Mouse (Mus musculus) granulocyte monocyte progenitor cell, adult 5-6 weeks (primary cell): ENCODE data around the gene Wdr5. TPM values are rescaled to one million over a fixed set of nuclear protein-coding genes. Genes with fewer than 3 reads are reported as not detected.
"Not testable (repeated sequence)": the region's sequence is repeated elsewhere in the genome, so short reads cannot be mapped to it uniquely, and the experiment has no call there.

Experiments
- ATAC-seq: replicated peaks from 2 replicates; pipeline ENCODE4 v1.8.0; 2016; ENCODE audit warnings: mild to moderate bottlenecking, moderate TSS enrichment, inconsistent platforms; ENCODE audit not compliant: poor library complexity, severe bottlenecking
- total RNA-seq, 2 experiments: library from RNA; stranded (forward) in 1 of 2; stranded (reverse) in 1 of 2; fragments of 200-712, 200-1000 nt in 1 of 2; fragments of >200 nt in 1 of 2; fragmentation: Nextera tagmentation in 1 of 2; gene quantifications; 2 replicates each; pipeline ENCODE4 v1.2.3; 2014 to 2017

The Wdr5 gene
- total RNA-seq, 2 experiments from 2014 or later, result 61.9 to 76.8 TPM

DNA sequence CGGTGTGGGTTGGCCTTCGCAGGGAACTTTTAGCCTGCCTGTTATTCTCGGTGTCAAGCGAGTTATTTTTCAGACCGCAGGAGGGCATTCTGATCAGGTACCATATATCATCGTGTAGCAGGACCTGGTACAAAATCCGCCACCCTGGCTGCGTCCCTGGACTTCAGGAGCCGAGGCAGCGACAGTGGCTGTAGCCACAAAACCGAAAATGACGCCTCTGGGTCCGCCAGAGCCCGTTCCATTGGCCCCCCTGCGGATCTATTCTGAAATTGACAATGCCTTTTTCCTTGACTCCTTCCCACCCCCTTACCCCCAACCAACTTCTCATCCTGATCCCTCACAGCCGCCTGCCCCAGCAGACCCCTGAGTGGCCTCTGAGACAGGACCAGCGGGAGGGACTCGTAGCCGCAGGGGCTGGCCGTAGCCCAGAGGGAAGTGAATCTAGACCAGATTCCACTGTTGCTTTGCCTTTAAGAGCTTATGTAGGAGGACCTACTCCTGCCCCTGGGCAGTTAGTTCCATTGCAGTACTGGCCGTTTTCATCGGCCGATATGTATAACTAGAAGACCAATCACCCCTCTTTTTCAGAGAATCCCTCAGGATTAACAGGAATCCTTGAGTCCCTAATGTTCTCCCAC is 18.4 kb upstream of the Wdr5 start:
- 0 out of 2 replicates have a peak, but pooled peaks have one; percentile 25 for ATAC-seq

DNA sequence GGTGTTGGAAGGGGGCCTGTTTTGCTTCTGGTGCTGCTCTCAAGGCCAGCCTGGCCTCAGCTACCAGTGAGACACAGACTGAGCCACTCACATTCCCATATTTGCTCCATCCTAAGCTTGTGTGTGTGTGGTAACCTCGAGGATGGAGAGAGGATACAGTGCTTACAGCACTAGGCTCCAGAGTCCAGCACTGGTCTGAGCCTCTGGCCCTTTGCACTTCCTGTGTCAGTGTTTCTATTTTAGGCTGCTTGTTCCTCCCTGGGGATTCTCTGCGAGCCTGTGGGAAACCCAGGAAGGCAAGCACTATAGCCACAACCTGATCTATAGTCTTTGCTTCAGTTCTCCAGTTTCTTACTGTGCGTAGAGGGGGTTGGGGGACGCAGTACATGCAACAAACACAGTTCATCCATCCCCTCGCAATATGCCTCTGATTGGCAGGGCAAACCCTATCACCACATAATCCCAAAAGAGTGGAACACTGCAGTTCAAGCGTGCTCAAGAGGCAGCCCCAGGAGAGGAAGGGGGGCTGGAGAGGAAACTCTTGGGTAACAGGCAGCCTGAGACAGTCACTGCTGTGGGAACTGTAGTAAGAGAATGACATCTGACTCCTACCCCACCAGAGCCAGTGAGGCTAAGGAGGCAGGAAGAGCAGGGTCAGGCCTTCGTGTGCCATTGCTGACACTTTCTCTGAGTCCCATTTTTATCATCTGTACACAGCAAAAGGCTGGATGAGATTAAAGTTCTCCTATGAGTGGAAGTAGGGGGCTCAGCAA is 10.7 kb upstream of the Wdr5 start:
- peak; percentile 98 for ATAC-seq

DNA sequence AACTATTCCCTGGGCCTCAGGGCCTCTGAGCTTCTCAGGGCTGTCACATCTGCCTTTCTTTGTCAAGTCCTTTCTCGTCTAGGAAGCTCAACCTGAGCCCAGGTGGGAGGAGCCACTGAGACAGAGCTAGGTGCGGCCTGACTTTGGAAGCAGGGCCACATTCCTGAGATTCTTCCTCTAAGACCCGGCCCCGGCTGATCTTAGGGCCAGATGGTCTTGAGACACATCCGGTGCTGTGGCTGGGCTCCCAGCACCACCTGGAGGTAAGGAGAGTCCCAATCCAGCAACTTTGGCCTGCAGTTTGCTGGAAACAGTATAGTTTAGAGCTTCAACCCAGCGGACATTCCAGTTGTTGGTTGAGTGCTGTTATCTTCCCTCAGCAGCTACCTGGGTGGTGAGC is 9.4 kb upstream of the Wdr5 start:
- ATAC-seq, result no peak

DNA sequence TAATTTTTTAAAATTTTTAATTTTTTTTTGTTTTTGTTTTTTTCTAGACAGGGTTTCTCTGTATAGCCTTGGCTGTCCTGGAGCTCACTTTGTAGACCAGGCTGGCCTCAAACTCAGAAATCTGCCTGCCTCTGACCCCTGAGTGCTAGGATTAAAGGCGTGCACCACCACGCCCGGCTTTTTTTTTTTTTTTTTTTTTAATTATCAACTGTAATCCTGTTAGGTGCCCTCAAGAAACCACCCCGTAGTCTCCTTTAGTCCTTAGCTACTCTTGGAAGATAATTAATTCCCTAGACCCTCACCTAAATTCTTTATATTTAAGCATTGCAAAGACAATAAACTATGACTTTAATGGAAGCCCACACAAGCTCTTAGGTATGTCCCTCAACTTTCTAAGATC is 8.3 kb upstream of the Wdr5 start:
- ATAC-seq, result not testable (repeated sequence)

DNA sequence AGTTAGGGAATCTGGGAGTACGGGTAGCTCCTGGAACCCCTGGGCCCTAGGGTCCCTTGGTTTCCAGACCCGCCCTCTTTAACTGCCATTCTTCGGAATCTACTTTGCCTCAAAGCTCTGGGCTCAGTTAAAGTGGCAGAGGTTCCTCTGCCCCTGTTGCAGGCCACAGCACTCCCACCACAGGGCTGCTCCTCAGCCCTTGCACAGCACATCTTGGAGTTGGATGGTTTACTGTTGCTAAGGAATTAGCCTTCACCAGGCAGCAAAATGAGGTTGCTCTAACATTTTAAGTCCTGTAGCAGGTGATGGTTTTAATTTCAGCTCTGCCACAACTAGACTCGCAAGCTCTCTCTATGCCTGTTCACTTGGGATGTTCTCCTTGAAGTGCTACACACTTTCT is 7.4 kb upstream of the Wdr5 start, which contains the start of gene Brd3:
TSS of gene Brd3 (minus strand) at position 101 of the 400 bp plus-strand sequence.
- ATAC-seq, result no peak

DNA sequence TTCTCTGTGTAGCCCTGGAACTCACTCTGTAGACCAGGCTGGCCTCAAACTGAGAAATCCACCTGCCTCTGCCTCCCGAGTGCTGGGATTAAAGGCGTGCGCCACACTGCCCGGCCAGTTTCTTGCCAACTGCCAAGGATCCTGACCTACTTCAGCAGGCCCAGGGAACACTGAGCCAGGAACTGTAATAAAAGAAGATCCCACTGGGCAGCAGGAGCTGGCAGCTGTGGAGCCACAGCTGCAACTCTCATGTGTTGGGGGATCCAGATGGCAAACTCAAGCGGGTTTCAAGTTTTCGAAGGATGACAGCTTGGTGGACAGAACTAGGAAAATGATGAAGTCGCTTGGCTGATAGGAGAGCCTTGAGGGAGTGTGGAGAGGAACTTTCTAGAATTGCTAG is 4.3 kb upstream of the Wdr5 start:
- no peak for ATAC-seq

DNA sequence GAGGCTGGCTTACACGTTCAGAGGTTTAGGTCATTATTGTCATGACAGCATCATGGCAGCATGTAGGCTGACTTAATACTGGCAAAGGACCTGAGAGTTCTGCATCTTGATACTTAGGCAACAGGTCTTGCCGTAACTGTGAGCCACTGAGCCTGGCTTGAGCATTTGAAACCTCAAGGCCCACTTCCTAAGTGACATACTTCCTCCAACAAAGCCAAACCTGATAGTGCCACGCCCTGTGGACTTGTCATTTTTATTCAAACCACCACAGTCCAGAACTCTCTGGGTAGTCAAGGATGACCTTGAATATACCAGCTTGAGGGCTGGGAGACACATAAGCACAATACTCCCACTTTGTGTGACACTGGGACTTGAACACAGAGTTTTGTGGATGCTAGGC is 2.0 kb upstream of the Wdr5 start:
- peak; percentile 52 for ATAC-seq

DNA sequence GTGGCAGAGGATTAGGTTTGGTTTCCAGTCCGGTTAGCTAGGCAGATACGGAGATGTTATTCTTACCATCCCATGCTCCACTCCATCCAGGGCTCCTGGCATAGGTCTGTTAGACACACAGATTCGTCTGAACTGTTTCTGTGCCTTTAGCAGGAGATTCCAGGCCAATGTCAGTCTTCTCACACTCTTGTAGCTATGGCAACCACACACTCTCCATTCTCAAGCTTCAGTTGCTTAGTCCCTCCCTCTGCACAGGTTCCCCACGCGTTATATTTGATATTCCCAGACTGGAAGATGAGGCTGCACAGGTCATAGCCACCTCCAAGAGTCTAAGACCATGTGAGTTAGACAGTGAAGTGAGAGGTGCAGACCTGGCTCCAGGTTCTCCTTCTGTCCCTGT is 1.1 kb upstream of the Wdr5 start:
- ATAC-seq, result no peak

DNA sequence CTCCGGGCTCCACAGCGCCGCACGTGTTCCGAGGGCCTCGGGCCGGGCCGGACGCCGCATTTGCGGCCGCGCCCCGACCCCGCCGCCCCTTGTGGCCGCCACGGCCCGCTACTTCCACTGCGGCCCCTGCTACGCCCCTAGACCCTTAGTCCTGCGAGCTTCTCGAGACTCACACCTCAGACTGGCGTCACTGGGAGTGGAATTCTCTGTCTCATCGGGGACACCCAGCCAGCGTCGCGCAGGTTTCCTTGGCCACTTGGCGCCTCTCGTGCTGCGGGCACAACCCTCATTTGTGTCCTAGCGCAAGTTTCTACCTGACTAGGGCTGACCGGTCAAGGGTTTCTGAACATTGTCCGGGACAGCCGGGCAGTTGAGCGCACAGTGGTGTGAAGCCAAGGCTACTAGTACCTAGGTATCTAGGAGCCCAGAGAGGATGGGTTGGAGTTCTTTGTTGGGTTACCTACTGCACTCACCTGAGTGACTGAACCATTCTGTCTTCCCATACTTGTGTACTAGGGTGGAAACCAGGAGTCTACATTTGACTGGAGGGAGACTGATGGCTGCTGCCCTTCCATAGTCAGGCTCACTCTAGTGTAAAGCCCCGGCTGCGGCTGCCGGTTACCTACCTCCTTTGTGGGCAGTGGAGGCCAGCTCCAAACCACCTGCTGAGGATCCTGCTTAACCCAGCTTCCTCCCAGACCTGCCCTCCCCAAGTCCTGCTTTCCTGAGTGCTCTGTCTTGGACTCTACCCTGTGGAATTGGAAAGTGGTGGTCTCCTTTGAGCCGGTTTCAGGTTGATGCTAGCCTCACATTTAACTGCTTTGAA is 597 bp downstream of the Wdr5 start:
- ATAC-seq, result peak; percentile 12; the same call in 1 of the 2 replicates

DNA sequence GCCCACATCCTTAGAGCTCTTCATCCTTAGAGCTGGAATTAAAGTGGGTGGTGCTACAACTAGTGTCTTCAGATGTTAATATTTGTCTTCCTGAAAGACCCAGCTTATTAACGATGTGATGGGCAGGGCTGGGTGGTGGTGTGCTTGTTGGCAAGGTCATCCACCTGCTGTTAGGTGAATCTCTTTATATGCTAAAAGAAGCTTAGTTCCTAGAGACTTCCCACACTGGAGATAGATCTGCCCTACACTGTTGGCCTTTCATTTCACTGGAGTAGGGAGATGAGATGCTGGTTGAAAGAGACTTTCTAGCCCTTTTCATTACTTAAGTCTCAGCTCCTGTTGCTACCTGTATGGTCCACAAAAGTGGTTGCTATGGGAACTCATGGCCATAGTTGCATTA is 1.3 kb downstream of the Wdr5 start:
- ATAC-seq, result no peak

DNA sequence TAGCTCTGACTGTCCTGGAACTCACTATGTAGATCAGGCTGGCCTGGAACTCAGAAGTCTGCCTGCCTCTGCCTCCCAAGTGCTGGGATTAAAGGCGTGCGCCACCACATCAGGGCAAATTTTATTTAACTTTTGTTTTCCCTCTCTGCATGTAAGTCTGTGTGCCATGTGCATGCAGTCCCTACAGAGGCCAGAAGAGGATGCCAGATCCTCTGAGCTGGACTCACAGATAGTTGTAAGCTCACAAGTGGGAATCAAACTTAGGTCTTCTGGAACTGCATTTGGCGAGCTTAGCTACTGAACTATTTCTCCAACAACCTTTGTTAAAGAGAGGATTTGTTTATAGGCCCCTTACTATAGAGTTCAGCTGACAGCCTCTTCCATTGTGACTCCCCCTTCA is 3.3 kb downstream of the Wdr5 start:
- ATAC-seq, result no peak

DNA sequence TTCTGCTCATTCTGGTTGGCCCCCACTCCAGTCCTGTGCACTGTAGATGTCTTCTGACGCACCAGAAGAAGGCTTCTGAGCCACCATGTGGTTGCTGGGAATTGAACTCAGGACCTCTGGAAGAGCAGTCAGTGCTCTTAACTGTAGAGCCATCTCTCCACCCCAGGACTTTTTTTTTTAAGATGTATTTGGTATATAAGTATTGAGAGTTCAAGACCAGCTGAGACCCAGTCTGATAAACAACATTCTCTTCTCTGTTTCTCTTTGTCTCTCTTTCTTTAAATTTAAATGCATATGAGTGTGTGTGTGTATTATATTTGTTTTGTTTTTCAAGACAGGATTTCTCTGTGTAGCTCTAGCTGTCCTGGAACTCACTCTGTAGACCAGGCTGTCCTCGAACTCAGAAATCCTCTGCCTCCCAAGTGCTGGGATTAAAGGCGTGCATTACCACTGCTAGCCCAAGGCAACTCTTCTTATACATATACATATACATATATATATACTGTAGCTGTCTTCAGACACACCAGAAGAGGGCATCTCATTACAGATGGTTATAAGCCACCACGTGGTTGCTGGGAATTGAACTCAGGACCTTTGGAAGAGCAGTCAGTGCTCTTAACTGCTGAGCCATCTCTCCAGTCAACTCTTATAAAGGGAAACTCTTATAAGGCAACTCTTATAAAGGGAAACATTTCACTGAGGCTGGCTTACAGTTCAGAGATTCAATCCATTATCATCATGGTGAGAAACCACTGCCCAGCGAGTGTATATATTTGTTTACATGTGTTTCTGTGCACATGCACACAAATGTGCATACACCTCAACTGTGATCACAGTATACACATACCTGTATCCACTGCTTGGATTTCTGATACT is 23.7 kb downstream of the Wdr5 start:
- ATAC-seq, result not testable (repeated sequence)

DNA sequence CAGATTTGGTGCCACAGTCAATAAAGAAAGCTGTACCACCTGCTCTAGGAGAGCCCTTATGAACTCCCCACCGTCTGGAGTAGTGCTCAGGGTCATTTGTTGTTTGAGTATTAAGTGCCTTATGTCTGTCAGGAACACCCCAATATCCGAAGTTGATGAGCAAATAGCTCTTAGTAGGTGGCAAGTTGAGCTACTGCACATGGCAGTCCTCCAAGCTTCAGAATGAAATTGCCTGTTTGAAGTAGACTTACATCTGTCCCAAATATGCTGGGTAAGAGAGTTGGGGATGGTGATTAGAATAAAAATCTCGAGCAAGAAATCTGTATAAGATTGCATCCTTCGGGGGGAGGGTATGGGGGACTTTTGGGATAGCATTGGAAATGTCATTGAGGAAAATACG is 24.4 kb downstream of the Wdr5 start:
- no peak for ATAC-seq

DNA sequence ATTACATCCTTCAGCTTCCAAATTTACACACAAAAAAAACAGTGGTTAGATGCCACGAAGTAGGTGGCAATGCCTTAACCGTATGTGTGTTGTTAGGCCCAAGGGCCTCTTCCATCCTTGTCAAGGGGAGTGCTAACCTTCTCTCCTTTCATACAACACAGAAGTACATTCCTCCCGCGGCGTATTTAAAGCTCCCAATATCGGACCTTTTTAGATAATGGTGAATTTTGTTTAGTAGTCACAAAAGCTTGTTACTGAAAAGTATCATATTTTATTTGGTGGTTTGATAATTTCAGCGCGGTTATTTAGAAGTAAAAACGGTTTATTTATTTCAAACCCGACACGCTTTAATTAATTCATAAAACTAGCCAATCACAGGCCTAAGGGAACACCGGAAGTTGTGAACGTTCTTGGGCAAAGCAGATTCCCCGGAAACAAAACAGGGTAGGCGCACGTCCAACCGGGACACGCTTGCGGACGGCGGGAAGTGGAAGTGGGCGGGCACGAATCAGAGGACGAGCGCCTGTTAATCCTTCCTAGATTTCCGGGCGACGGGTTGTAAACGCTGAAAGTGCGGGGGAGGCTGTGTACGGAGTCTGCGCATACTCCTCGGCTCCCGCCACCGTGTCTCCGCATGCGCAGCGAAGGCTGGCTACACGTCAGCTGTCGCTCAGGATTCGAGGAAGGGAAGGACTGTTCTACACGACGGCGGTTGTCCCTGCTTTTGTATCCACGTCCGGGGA is 25.0 kb downstream of the Wdr5 start:
- ATAC-seq, result peak; percentile 96

DNA sequence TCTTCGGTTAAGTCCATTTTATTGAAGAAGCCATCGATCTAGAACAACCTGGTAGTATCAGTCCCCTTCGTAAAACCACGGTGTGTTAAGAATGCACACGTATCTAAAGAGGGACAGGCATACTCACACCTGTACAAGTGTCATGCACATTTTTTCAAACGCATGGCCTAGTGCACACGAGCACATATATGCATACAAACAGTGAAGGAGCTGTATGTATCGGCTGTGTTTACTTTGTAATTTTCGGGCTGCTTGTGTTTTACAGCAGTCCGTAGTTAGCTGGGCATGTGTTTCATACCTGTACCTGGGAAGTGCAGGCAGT is 25.5 kb downstream of the Wdr5 start:
- ATAC-seq, result no peak

DNA sequence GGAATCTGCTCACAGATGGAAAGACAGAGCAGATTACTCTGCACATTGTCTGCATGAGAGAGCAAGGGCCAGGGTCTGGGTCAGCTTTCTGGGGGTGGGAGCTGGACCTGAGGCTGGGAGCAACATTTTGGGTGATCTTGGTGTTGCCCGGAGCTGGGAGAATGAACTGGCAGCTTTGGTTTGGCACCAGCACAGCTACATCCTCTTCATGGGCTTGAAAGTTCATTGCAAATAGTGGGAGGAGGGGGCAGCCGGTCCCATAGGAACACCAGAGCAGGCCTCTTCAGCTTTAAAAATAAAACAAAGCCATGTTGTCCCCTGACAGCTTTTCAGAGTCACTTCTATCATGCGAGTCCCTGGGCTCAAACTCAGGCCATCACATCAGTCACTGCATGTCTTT is 26.3 kb downstream of the Wdr5 start:
- ATAC-seq, result no peak

DNA sequence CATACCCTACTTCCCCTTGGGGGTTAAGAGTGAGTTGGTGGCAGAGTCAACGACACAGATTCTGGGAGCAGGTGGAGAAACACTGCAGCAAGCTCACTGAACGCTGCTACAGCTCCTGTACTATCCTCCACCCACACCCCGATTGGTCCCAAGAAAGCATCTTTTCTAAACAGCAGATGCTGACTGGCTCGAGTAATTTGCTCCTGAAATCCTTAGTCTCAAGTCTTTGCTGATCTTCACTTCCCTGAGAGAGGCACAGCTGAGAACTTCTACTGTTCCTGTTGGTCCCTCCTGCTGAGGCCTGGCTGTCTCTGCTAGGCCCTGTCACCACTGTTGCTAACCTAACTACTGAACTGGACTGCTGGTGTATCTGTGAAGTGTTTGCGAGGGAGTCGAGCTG is 29.7 kb downstream of the Wdr5 start:
- ATAC-seq, result no peak

DNA sequence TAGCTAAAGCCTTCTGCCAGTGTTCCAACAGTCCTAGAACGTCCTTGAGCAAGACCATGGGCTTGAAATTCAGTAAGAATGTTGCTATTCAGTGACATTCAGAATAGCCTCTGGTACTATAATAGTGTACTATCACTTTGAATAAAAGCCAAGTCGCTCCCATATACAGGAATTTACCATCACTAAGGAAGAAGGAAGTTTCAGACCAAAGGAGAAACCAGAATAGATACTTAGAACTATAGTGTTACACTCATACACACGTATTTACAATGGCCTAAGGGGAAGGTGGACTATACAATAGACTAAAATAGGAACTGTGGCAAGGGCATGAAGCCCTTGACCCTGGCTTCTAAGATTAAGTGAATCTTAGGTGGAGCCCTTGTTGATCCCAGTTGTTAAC is 30.6 kb downstream of the Wdr5 start:
- not testable (repeated sequence) for ATAC-seq

DNA sequence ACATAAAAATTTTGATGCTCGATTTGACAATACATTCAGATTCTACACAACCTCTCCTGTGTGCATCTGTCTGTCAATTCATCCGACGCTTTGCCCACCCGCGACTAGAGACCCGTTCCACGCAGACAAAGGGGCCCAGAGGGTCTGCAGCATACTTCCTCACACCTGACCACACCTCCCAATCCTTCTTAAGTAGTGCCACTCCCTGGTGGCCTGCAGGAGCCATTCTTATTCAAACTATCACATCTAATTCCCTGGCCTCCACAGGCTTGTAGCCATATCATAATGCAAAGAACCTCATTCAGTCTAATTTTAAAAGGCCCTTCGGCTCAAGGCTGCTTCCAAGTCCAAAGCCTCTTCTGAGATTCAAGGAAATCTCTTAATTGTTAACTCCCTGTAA is 31.1 kb downstream of the Wdr5 start:
- ATAC-seq, result not testable (repeated sequence)

DNA sequence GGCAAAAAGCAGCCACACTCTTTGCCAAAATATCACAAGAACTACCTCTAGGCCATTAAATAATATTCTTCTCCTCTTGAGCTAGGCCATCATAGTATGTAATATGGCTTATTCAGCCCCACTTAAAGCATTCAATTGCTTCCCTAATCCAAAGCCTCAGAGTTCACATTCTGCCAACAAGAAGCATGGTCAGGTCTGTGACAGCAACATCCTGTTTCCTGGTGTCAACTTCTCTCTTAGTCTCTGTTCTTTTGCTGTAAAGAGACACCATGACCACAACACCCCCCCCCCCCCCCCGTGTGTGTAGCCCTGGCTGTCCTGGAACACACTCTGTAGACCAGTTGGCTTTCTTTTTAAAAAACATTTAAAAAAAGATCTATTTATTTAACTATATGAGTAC is 32.4 kb downstream of the Wdr5 start:
- ATAC-seq, result 0 out of 2 replicates have a peak, but pooled peaks have one; percentile 14
